In the genomic region with DNA sequence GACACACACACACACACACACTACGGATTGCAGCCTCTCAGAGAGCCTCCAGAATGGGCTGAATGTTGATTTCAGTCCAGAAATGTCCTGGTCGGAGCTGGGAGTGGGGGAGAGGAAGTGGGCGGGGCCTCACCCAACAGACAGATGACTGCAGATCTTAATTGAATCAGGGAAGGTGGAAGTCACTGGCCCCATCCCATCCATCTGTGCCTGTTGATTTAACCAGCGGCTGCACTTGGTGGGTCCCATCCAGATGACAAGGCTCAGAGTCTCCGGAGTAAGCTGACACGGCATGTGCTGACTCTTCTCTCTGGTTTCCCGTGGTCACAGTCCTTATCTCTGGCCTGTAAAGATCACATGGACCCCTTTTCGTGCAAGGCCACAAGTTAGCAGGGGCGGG, we compare ENCODE assay signal across 8 mouse cellular contexts. TPM values are rescaled to one million over a fixed set of nuclear protein-coding genes. Genes with fewer than 3 reads are reported as not detected.
A peak's percentile ranks its signal among the peaks of the same experiment; 100 is the strongest.
DNase-seq lines count a peak whose midpoint lies in the region; ATAC-seq lines count a peak whose summit lies in the region.

No protein-coding gene starts in this region.

- 5% methylated on average over 9 of the region's 9 CpGs for WGBS in kidney, embryonic 16.5 days
- WGBS in forebrain, embryonic 13.5 days = 48% methylated on average over 9 of the region's 9 CpGs

- H3K4me3 ChIP-seq in kidney, embryonic 16.5 days (ENCODE audit: low read length) = peak overlapping the region; percentile 13
- no peak overlapping the region for H3K4me3 ChIP-seq in forebrain, embryonic 13.5 days

- peaks cover 45% of the 10 kb centered on the region for H3K4me1 ChIP-seq in kidney, embryonic 16.5 days (ENCODE audit: insufficient read depth, low read length)
- H3K4me1 ChIP-seq in forebrain, embryonic 13.5 days = peaks cover 11% of the 10 kb centered on the region

- peak overlapping the region; percentile 66 for H3K27ac ChIP-seq in kidney, embryonic 16.5 days (ENCODE audit: low read length)
- H3K27ac ChIP-seq in forebrain, embryonic 13.5 days = no peak overlapping the region

- DNase-seq in spleen, adult 18-20 months = peak; percentile 45 to 62
- no peak for DNase-seq in spleen, adult 12 weeks (ENCODE audit: low spot score)
- peak; percentile 62 to 76 for DNase-seq in lung, postnatal 4 days
- peak; percentile 43 to 45 for DNase-seq in thymus, postnatal 10 days (ENCODE audit: low spot score in 2 of 2)
- no peak for DNase-seq in right cerebral cortex, postnatal 25 days

- H3K4me2 ChIP-seq in kidney, embryonic 16.5 days (replicated peaks; ENCODE audit: low read depth, low read length) = peak overlapping the region; percentile 31
- H3K4me2 ChIP-seq in forebrain, embryonic 13.5 days = no peak overlapping the region

- peak overlapping the region; percentile 5; the same call in 1 of the 2 replicates for H3K9ac ChIP-seq in kidney, embryonic 16.5 days (replicated peaks; ENCODE audit: low read length)
- no peak overlapping the region for H3K9ac ChIP-seq in forebrain, embryonic 13.5 days

- H3K9me3 ChIP-seq in kidney, embryonic 16.5 days (ENCODE audit: low read length) = no peaks in the 10 kb centered on the region
- H3K9me3 ChIP-seq in forebrain, embryonic 13.5 days (replicated peaks) = no peaks in the 10 kb centered on the region

- ATAC-seq in erythroblast, adult 5-6 weeks (replicated peaks; ENCODE audit: low FRiP score, poor library complexity, severe bottlenecking) = peak; percentile 11; the same call in 1 of the 2 replicates
- peak; percentile 83 for ATAC-seq in kidney, embryonic 16.5 days (ENCODE audit: low FRiP score, low TSS enrichment)
- no peak for ATAC-seq in forebrain, embryonic 13.5 days

- no peaks in the 10 kb centered on the region for H3K36me3 ChIP-seq in kidney, embryonic 16.5 days (ENCODE audit: insufficient read depth, low read length)
- H3K36me3 ChIP-seq in forebrain, embryonic 13.5 days (ENCODE audit: poor library complexity, severe bottlenecking) = no peaks in the 10 kb centered on the region

- no peaks in the 10 kb centered on the region for H3K27me3 ChIP-seq in kidney, embryonic 16.5 days (ENCODE audit: insufficient read depth, low read length)
- H3K27me3 ChIP-seq in forebrain, embryonic 13.5 days = no peaks in the 10 kb centered on the region

RNA-seq across cellular contexts. Expression of a gene that starts 15.9 kb away (rescaled TPM):
- 28.4 and 30.1 TPM in 2 replicates for total RNA-seq in erythroblast, adult 5-6 weeks (2015; ENCODE audit: low replicate concordance)
- 32.5 and 43.4 TPM in 2 replicates for total RNA-seq in erythroblast, adult 5-6 weeks (2017; ENCODE audit: low replicate concordance)
- polyA plus RNA-seq in kidney, embryonic 16.5 days (2015; fragmentation: Nextera tagmentation; extraction: Ambion mirVana) = 18.8 and 20.1 TPM in 2 replicates
- polyA plus RNA-seq in forebrain, embryonic 13.5 days (2015; fragmentation: Nextera tagmentation; extraction: Ambion mirVana) = 29.8 and 30.7 TPM in 2 replicates

RNA-seq across cellular contexts. Expression of a gene that starts 20.0 kb away (rescaled TPM):
- 20.7 and 25.0 TPM in 2 replicates for total RNA-seq in erythroblast, adult 5-6 weeks (2015; ENCODE audit: low replicate concordance)
- total RNA-seq in erythroblast, adult 5-6 weeks (2017; ENCODE audit: low replicate concordance) = 73.7 and 98.8 TPM in 2 replicates
- 68.9 and 73.7 TPM in 2 replicates for polyA plus RNA-seq in kidney, embryonic 16.5 days (2015; fragmentation: Nextera tagmentation; extraction: Ambion mirVana)
- polyA plus RNA-seq in forebrain, embryonic 13.5 days (2015; fragmentation: Nextera tagmentation; extraction: Ambion mirVana) = 79.0 and 83.5 TPM in 2 replicates

Comparison
In these comparisons a context has a peak if more than half of its experiments do, and no peak if none do; other contexts are left out.
1. DNase-seq: peak in spleen, adult 18-20 months (2 of 2), lung, postnatal 4 days (2 of 2) and thymus, postnatal 10 days (2 of 2); none in spleen, adult 12 weeks (single experiment) and right cerebral cortex, postnatal 25 days (single experiment).